8 mouse cellular contexts compared by ENCODE assay signal in genomic region chr7:28795832-28796231, GRCm38 (mm10). TPM values are rescaled to one million over a fixed set of nuclear protein-coding genes. Genes with fewer than 3 reads are reported as not detected.
DNase-seq lines count a peak whose midpoint lies in the region; ATAC-seq and TF ChIP-seq lines count a peak whose summit lies in the region.

No protein-coding gene starts in this region.

- peaks cover 10% of the 10 kb centered on the region for H3K4me1 ChIP-seq in kidney, embryonic 16.5 days (ENCODE audit: insufficient read depth, low read length)
- H3K4me1 ChIP-seq in ES-E14 (ENCODE audit: control insufficient read depth in 2 of 2, insufficient read depth in 2 of 2, low read length in 2 of 2, poor library complexity in 1 of 2): peaks cover 0 to 22% of the 10 kb centered on the region in 2 experiments; a peak in 3 of 4 replicates

- in situ Hi-C loops in ES-E14 (cut with MboI; ENCODE audit: low sequenced_read_pairs in 2 of 2, unreplicated experiment in 2 of 2): no loop called here

- no peaks in the 10 kb centered on the region for H3K9me3 ChIP-seq in kidney, embryonic 16.5 days (ENCODE audit: low read length)
- no peaks in the 10 kb centered on the region for H3K9me3 ChIP-seq in ES-E14 (ENCODE audit: control insufficient read depth, insufficient read depth, low read depth, low read length)

- H3K36me3 ChIP-seq in kidney, embryonic 16.5 days (ENCODE audit: insufficient read depth, low read length): no peaks in the 10 kb centered on the region
- peaks cover 17% of the 10 kb centered on the region for H3K36me3 ChIP-seq in ES-E14 (ENCODE audit: control insufficient read depth, insufficient read depth, low read length, poor library complexity, severe bottlenecking)
- H3K36me3 ChIP-seq in macrophage (ENCODE audit: inconsistent target): peaks cover 15% of the 10 kb centered on the region; the same call in 1 of the 2 replicates

- ATAC-seq in kidney, embryonic 16.5 days (ENCODE audit: low FRiP score, low TSS enrichment): no peak

- no peak for DNase-seq in kidney, adult 18-20 months
- DNase-seq in ES-E14 (ENCODE audit: low read depth, low spot score): no peak
- peak; percentile 21 for DNase-seq in heart, postnatal 4 days
- no peak for DNase-seq in urinary bladder, postnatal 36 days (ENCODE audit: low spot score in 2 of 2)
- DNase-seq in adrenal gland, adult 8-10 months: no peak
- DNase-seq in embryo, embryonic 11 days: no peak

- H3K79me2 ChIP-seq in macrophage (ENCODE audit: inconsistent target): peaks cover 12% of the 10 kb centered on the region; the same call in 1 of the 2 replicates

- peak overlapping the region; percentile 64 for H3K27ac ChIP-seq in kidney, embryonic 16.5 days (ENCODE audit: low read length)
- H3K27ac ChIP-seq in ES-E14 (ENCODE audit: insufficient read depth, low read depth, low read length, poor library complexity, severe bottlenecking) (peak overlapping the region; percentile 63; the same call in 1 of the 2 replicates), macrophage (peak overlapping the region; percentile 93)

- WGBS in kidney, embryonic 16.5 days: 67% methylated on average over 15 of the region's 15 CpGs
- WGBS in macrophage (ENCODE audit: missing documents): 3% methylated on average over 15 of the region's 15 CpGs

- H3K4me3 ChIP-seq in kidney, embryonic 16.5 days (ENCODE audit: low read length): peak overlapping the region; percentile 35
- peak overlapping the region; percentile 81 to 84 for H3K4me3 ChIP-seq in ES-E14 (ENCODE audit: insufficient read depth in 1 of 2, low read depth in 1 of 2, low read length in 2 of 2, poor library complexity in 1 of 2, severe bottlenecking in 1 of 2)
- peak overlapping the region; percentile 86 for H3K4me3 ChIP-seq in macrophage (ENCODE audit: inconsistent target)

- H3K27me3 ChIP-seq in kidney, embryonic 16.5 days (ENCODE audit: insufficient read depth, low read length): no peaks in the 10 kb centered on the region

- H3K4me2 ChIP-seq in kidney, embryonic 16.5 days (replicated peaks; ENCODE audit: low read depth, low read length): peak overlapping the region; percentile 53

- H3K9ac ChIP-seq in kidney, embryonic 16.5 days (replicated peaks; ENCODE audit: low read length): peak overlapping the region; percentile 69
- H3K9ac ChIP-seq in ES-E14 (ENCODE audit: insufficient read depth, low read depth, low read length, poor library complexity, severe bottlenecking): peak overlapping the region; percentile 86

TF ChIP-seq in ES-E14, 5 proteins besides CTCF, POLR2A, EP300 and RAD21:
- TF ChIP-seq ZNF384 (IDR thresholded peaks at IDR 0.05; ENCODE audit: low read depth, low read length) (no peak), HCFC1 (IDR thresholded peaks at IDR 0.05; ENCODE audit: borderline replicate concordance, insufficient read depth, low read length) (no peak), MAFK (IDR thresholded peaks at IDR 0.05; ENCODE audit: insufficient read depth, low read depth, low read length) (no peak), ZC3H11A (IDR thresholded peaks at IDR 0.05; ENCODE audit: borderline replicate concordance, low read depth, low read length) (no peak), CHD2 (IDR thresholded peaks at IDR 0.05; ENCODE audit: low read depth, low read length) (no peak)

RNA-seq across cellular contexts. Expression of gene Rinl, which starts 7.1 kb away (rescaled TPM):
- polyA plus RNA-seq in kidney, embryonic 16.5 days (2015; fragmentation: Nextera tagmentation; extraction: Ambion mirVana): 7.0 and 7.7 TPM in 2 replicates
- 17.2 and 18.9 TPM in 2 replicates for total RNA-seq in ES-E14 (2012; rRNA removed)
- total RNA-seq in heart, postnatal 4 days (2021): 1 to 10 TPM; 1.1 to 1.8 TPM
- total RNA-seq in macrophage (2018; cell fraction: chromatin; rRNA removed): 10 to 100 TPM in 22 of 26 experiments, 1 to 10 TPM in 4; 4.4 to 22.1 (median 13.1) TPM
- total RNA-seq in macrophage (2018; cell fraction: cytosol; rRNA removed): 10 to 100 TPM; 15.4 to 44.6 (median 31.6) TPM
- 10 to 100 TPM in 22 of 26 experiments, 1 to 10 TPM in 4; 6.3 to 33.1 (median 14.6) TPM for total RNA-seq in macrophage (2018; cell fraction: nucleus; rRNA removed)
- polyA plus RNA-seq in macrophage (2018): 21.6 to 44.7 TPM (median 44.4 TPM) in 3 replicates
- total RNA-seq in adrenal gland, adult 8-10 months (2022): 1 to 10 TPM; 1.9 to 4.4 (median 2.8) TPM

RNA-seq across cellular contexts. Expression of gene Hnrnpl, which starts 12.5 kb away (rescaled TPM):
- polyA plus RNA-seq in kidney, embryonic 16.5 days (2015; fragmentation: Nextera tagmentation; extraction: Ambion mirVana): 204 and 224 TPM in 2 replicates
- total RNA-seq in ES-E14 (2012; rRNA removed): 464 and 530 TPM in 2 replicates
- total RNA-seq in heart, postnatal 4 days (2021): 100 to 1,000 TPM; 549 to 557 TPM
- total RNA-seq in macrophage (2018; cell fraction: chromatin; rRNA removed): 100 to 1,000 TPM; 297 to 958 (median 624) TPM
- 100 to 1,000 TPM; 170 to 374 (median 257) TPM for total RNA-seq in macrophage (2018; cell fraction: cytosol; rRNA removed)
- 100 to 1,000 TPM; 244 to 752 (median 371) TPM for total RNA-seq in macrophage (2018; cell fraction: nucleus; rRNA removed)
- 170 to 242 TPM (median 175 TPM) in 3 replicates for polyA plus RNA-seq in macrophage (2018)
- total RNA-seq in adrenal gland, adult 8-10 months (2022): 100 to 1,000 TPM; 331 to 473 (median 439) TPM

RNA-seq across cellular contexts. Expression of gene Nfkbib, which starts 28.5 kb away (rescaled TPM):
- polyA plus RNA-seq in kidney, embryonic 16.5 days (2015; fragmentation: Nextera tagmentation; extraction: Ambion mirVana): 48.5 and 53.2 TPM in 2 replicates
- 17.7 and 20.1 TPM in 2 replicates for total RNA-seq in ES-E14 (2012; rRNA removed)
- total RNA-seq in heart, postnatal 4 days (2021): 10 to 100 TPM; 14.4 to 14.5 TPM
- total RNA-seq in macrophage (2018; cell fraction: chromatin; rRNA removed): 100 to 1,000 TPM in 12 of 26 experiments, 10 to 100 TPM in 13, 1 to 10 TPM in 1; 9.8 to 313 (median 82.3) TPM
- 100 to 1,000 TPM in 10 of 26 experiments, 10 to 100 TPM in 16; 32.6 to 299 (median 76.2) TPM for total RNA-seq in macrophage (2018; cell fraction: cytosol; rRNA removed)
- 100 to 1,000 TPM in 16 of 26 experiments, 10 to 100 TPM in 10; 16.4 to 301 (median 129) TPM for total RNA-seq in macrophage (2018; cell fraction: nucleus; rRNA removed)
- polyA plus RNA-seq in macrophage (2018): 29.5 to 40.8 TPM (median 37.9 TPM) in 3 replicates
- total RNA-seq in adrenal gland, adult 8-10 months (2022): 10 to 100 TPM; 32.0 to 52.2 (median 39.6) TPM

RNA-seq across cellular contexts. Expression of gene Ech1, which starts 29.2 kb away (rescaled TPM):
- 198 and 214 TPM in 2 replicates for polyA plus RNA-seq in kidney, embryonic 16.5 days (2015; fragmentation: Nextera tagmentation; extraction: Ambion mirVana)
- total RNA-seq in ES-E14 (2012; rRNA removed): 64.1 and 75.6 TPM in 2 replicates
- total RNA-seq in heart, postnatal 4 days (2021): 100 to 1,000 TPM; 647 to 783 TPM
- total RNA-seq in macrophage (2018; cell fraction: chromatin; rRNA removed): 10 to 100 TPM; 11.1 to 99.6 (median 28.2) TPM
- total RNA-seq in macrophage (2018; cell fraction: cytosol; rRNA removed): 100 to 1,000 TPM in 11 of 26 experiments, 10 to 100 TPM in 15; 70.9 to 130 (median 96.5) TPM
- 10 to 100 TPM; 14.0 to 65.4 (median 27.7) TPM for total RNA-seq in macrophage (2018; cell fraction: nucleus; rRNA removed)
- 92.1 to 101 TPM (median 96.5 TPM) in 3 replicates for polyA plus RNA-seq in macrophage (2018)
- 100 to 1,000 TPM; 402 to 476 (median 431) TPM for total RNA-seq in adrenal gland, adult 8-10 months (2022)

RNA-seq across cellular contexts. Expression of gene Sirt2, which starts 29.3 kb away (rescaled TPM):
- 67.3 and 75.0 TPM in 2 replicates for polyA plus RNA-seq in kidney, embryonic 16.5 days (2015; fragmentation: Nextera tagmentation; extraction: Ambion mirVana)
- 11.7 and 14.8 TPM in 2 replicates for total RNA-seq in ES-E14 (2012; rRNA removed)
- 10 to 100 TPM; 56.4 to 58.3 TPM for total RNA-seq in heart, postnatal 4 days (2021)
- 100 to 1,000 TPM; 134 to 393 (median 201) TPM for total RNA-seq in macrophage (2018; cell fraction: chromatin; rRNA removed)
- total RNA-seq in macrophage (2018; cell fraction: cytosol; rRNA removed): 100 to 1,000 TPM; 106 to 194 (median 140) TPM
- total RNA-seq in macrophage (2018; cell fraction: nucleus; rRNA removed): 100 to 1,000 TPM in 21 of 26 experiments, 10 to 100 TPM in 5; 66.8 to 249 (median 138) TPM
- 103 to 230 TPM (median 168 TPM) in 3 replicates for polyA plus RNA-seq in macrophage (2018)
- 10 to 100 TPM; 73.9 to 96.2 (median 84.3) TPM for total RNA-seq in adrenal gland, adult 8-10 months (2022)

Comparison
In these comparisons a context has a peak if more than half of its experiments do, and no peak if none do; other contexts are left out.
1. H3K4me3 ChIP-seq: peak in every context shown above with its lines; median percentile 86 in macrophage; 82 in ES-E14; 35 in kidney, embryonic 16.5 days.